Mouse (Mus musculus) hindbrain, embryonic 10.5 days (tissue): ENCODE measurements around the gene Fbxw4. TPM values are rescaled to one million over a fixed set of nuclear protein-coding genes. Genes with fewer than 3 reads are reported as not detected.

Experiments
- DNase-seq: peaks from one replicate; pipeline ENCODE4 v3.0.0-alpha.2; 2017; ENCODE audit warnings: low spot score
- H3K27ac ChIP-seq: fragments of 300-500 bp; sonication (generic); 2 replicates; pipeline ENCODE4 v1.5.1; 2016; ENCODE audit warnings: mild to moderate bottlenecking, moderate library complexity
- H3K27me3 ChIP-seq: fragments of 300-500 bp; sonication (generic); 2 replicates; pipeline ENCODE4 v1.6.1; 2016; ENCODE audit warnings: mild to moderate bottlenecking; ENCODE audit not compliant: poor library complexity, insufficient read depth, severe bottlenecking
- H3K36me3 ChIP-seq: fragments of 300-500 bp; sonication (generic); 2 replicates; pipeline ENCODE4 v1.6.1; 2016; ENCODE audit warnings: mild to moderate bottlenecking, moderate library complexity
- H3K4me1 ChIP-seq: fragments of 300-500 bp; sonication (generic); replicated peaks from 2 replicates; pipeline ENCODE4 v1.6.1; 2016; ENCODE audit warnings: mild to moderate bottlenecking
- H3K4me3 ChIP-seq: fragments of 300-500 bp; sonication (generic); 2 replicates; pipeline ENCODE4 v1.5.1; 2016; ENCODE audit warnings: mild to moderate bottlenecking, moderate library complexity
- H3K9me3 ChIP-seq: fragments of 300-500 bp; sonication (generic); 2 replicates; pipeline ENCODE4 v1.6.1; 2016; ENCODE audit warnings: mild to moderate bottlenecking, moderate library complexity
- WGBS: fragments of 180-500 bp; shearing (Covaris S2); methylation state at CpG from one replicate; pipeline ENCODE4 v1.1.7; 2016; 5-methylcytosine and 5-hydroxymethylcytosine counted together
- polyA plus RNA-seq: library from polyadenylated mRNA; unstranded; fragments of >200 nt; fragmentation: Nextera tagmentation; extraction: Ambion mirVana; gene quantifications from 2 replicates; pipeline ENCODE4 v1.2.1, GENCODE M21; 2016

Gene Fbxw4
- polyA plus RNA-seq, 1 experiment from 2014 or later = 5.5 TPM

GRCm38 (mm10) chr19:45582161-45582560 lies 78.0 kb downstream of the Fbxw4 start:
- Histone ChIP-seq H3K4me3 (no peak overlapping the region), H3K36me3 (peaks cover 39% of the 10 kb centered on the region), H3K4me1 (peaks cover 58% of the 10 kb centered on the region), H3K27ac (peak overlapping the region; percentile 75), H3K27me3 (peaks cover 97% of the 10 kb centered on the region), H3K9me3 (peaks cover 3% of the 10 kb centered on the region; the same call in 1 of the 2 replicates)
- 8% methylated on average over 8 of the region's 8 CpGs for WGBS
- DNase-seq = peak; percentile 40

- Histone ChIP-seq H3K9me3 (peaks cover 3% of the 10 kb centered on the region; the same call in 1 of the 2 replicates), H3K36me3 (peaks cover 48% of the 10 kb centered on the region), H3K4me1 (peaks cover 61% of the 10 kb centered on the region), H3K27ac (peak overlapping the region; percentile 75; the same call in 1 of the 2 replicates), H3K27me3 (peaks cover 97% of the 10 kb centered on the region), H3K4me3 (no peak overlapping the region)
- 71% methylated on average over 3 of the region's 3 CpGs for WGBS
- peak; percentile 60 for DNase-seq
Observed at GRCm38 (mm10) chr19:45581257-45581656, 78.9 kb downstream of the Fbxw4 start.

- H3K27ac ChIP-seq = peak overlapping the region; percentile 29; the same call in 1 of the 2 replicates
Observed at GRCm38 (mm10) chr19:45580235-45580634, 79.9 kb downstream of the Fbxw4 start.

GRCm38 (mm10) chr19:45579416-45579815 lies 80.7 kb downstream of the Fbxw4 start:
- peaks cover 59% of the 10 kb centered on the region for H3K36me3 ChIP-seq
- peaks cover 97% of the 10 kb centered on the region for H3K27me3 ChIP-seq
- DNase-seq = no peak
- H3K9me3 ChIP-seq = peaks cover 3% of the 10 kb centered on the region; the same call in 1 of the 2 replicates
- H3K4me3 ChIP-seq = no peak overlapping the region
- H3K4me1 ChIP-seq = peaks cover 76% of the 10 kb centered on the region
- H3K27ac ChIP-seq = no peak overlapping the region
- 86% methylated on average over 7 of the region's 7 CpGs for WGBS

More at GRCm38 (mm10) chr19:45580235-45580634, 79.9 kb downstream of the Fbxw4 start:
- peak overlapping the region; percentile 18; the same call in 1 of the 2 replicates for H3K4me3 ChIP-seq
- peaks cover 3% of the 10 kb centered on the region; the same call in 1 of the 2 replicates for H3K9me3 ChIP-seq
- 51% methylated on average over 12 of the region's 12 CpGs for WGBS
- no peak for DNase-seq
- H3K27me3 ChIP-seq = peaks cover 97% of the 10 kb centered on the region
- H3K4me1 ChIP-seq = peaks cover 68% of the 10 kb centered on the region
- peaks cover 52% of the 10 kb centered on the region for H3K36me3 ChIP-seq

GRCm38 (mm10) chr19:45578976-45579375 lies 81.1 kb downstream of the Fbxw4 start:
- Histone ChIP-seq H3K27ac (no peak overlapping the region), H3K4me1 (peaks cover 80% of the 10 kb centered on the region), H3K36me3 (peaks cover 60% of the 10 kb centered on the region), H3K27me3 (peaks cover 97% of the 10 kb centered on the region), H3K4me3 (no peak overlapping the region), H3K9me3 (peaks cover 3% of the 10 kb centered on the region; the same call in 1 of the 2 replicates)
- DNase-seq = no peak
- 90% methylated on average over 12 of the region's 12 CpGs for WGBS

GRCm38 (mm10) chr19:45577141-45577750 lies 82.9 kb downstream of the Fbxw4 start:
- Histone ChIP-seq H3K36me3 (peaks cover 71% of the 10 kb centered on the region), H3K4me1 (peaks cover 69% of the 10 kb centered on the region), H3K27me3 (peaks cover 96% of the 10 kb centered on the region), H3K27ac (no peak overlapping the region), H3K4me3 (no peak overlapping the region), H3K9me3 (peaks cover 3% of the 10 kb centered on the region; the same call in 1 of the 2 replicates)
- 83% methylated on average over 14 of the region's 14 CpGs for WGBS
- DNase-seq = no peak

- Histone ChIP-seq H3K9me3 (no peaks in the 10 kb centered on the region), H3K36me3 (peaks cover 71% of the 10 kb centered on the region), H3K27me3 (peaks cover 97% of the 10 kb centered on the region), H3K27ac (peak overlapping the region; percentile 6; the same call in 1 of the 2 replicates), H3K4me1 (peaks cover 56% of the 10 kb centered on the region), H3K4me3 (no peak overlapping the region)
- DNase-seq = peak; percentile 24
- 7% methylated on average over 8 of the region's 8 CpGs for WGBS
Observed at GRCm38 (mm10) chr19:45575632-45576001, 84.5 kb downstream of the Fbxw4 start.

- no peak for DNase-seq
- Histone ChIP-seq H3K36me3 (peaks cover 66% of the 10 kb centered on the region), H3K9me3 (no peaks in the 10 kb centered on the region), H3K27ac (peak overlapping the region; percentile 6; the same call in 1 of the 2 replicates), H3K4me3 (no peak overlapping the region), H3K4me1 (peaks cover 50% of the 10 kb centered on the region), H3K27me3 (peaks cover 96% of the 10 kb centered on the region)
- 55% methylated on average over 19 of the region's 19 CpGs for WGBS
Observed at GRCm38 (mm10) chr19:45574941-45575631, 85.0 kb downstream of the Fbxw4 start.

- no peaks in the 10 kb centered on the region for H3K9me3 ChIP-seq
- H3K27ac ChIP-seq = no peak overlapping the region
- peaks cover 62% of the 10 kb centered on the region for H3K36me3 ChIP-seq
- peaks cover 96% of the 10 kb centered on the region for H3K27me3 ChIP-seq
- DNase-seq = no peak
- no peak overlapping the region for H3K4me3 ChIP-seq
- peaks cover 44% of the 10 kb centered on the region for H3K4me1 ChIP-seq
- 82% methylated on average over 7 of the region's 7 CpGs for WGBS
Observed at GRCm38 (mm10) chr19:45574339-45574898, 85.7 kb downstream of the Fbxw4 start.

GRCm38 (mm10) chr19:45573861-45574267 lies 86.2 kb downstream of the Fbxw4 start:
- WGBS = 18% methylated on average over 6 of the region's 6 CpGs

GRCm38 (mm10) chr19:45573033-45573432 lies 87.1 kb downstream of the Fbxw4 start:
- no peaks in the 10 kb centered on the region for H3K9me3 ChIP-seq
- peaks cover 96% of the 10 kb centered on the region for H3K27me3 ChIP-seq

More at GRCm38 (mm10) chr19:45573861-45574267, 86.2 kb downstream of the Fbxw4 start:
- no peaks in the 10 kb centered on the region for H3K9me3 ChIP-seq
- no peak overlapping the region for H3K4me3 ChIP-seq
- peaks cover 38% of the 10 kb centered on the region for H3K4me1 ChIP-seq
- DNase-seq = peak; percentile 61
- no peak overlapping the region for H3K27ac ChIP-seq
- peaks cover 57% of the 10 kb centered on the region for H3K36me3 ChIP-seq
- peaks cover 96% of the 10 kb centered on the region for H3K27me3 ChIP-seq

GRCm38 (mm10) chr19:45567367-45567766 lies 92.7 kb downstream of the Fbxw4 start:
- Histone ChIP-seq H3K27ac (no peak overlapping the region), H3K27me3 (peaks cover 86% of the 10 kb centered on the region), H3K4me3 (no peak overlapping the region), H3K4me1 (peaks cover 28% of the 10 kb centered on the region), H3K9me3 (no peaks in the 10 kb centered on the region), H3K36me3 (peaks cover 21% of the 10 kb centered on the region)
- WGBS = 29% methylated on average over 14 of the region's 14 CpGs
- DNase-seq = no peak

More at GRCm38 (mm10) chr19:45573033-45573432, 87.1 kb downstream of the Fbxw4 start:
- DNase-seq = no peak
- H3K36me3 ChIP-seq = peaks cover 52% of the 10 kb centered on the region
- WGBS = 83% methylated on average over 6 of the region's 6 CpGs
- no peak overlapping the region for H3K27ac ChIP-seq
- H3K4me1 ChIP-seq = peaks cover 38% of the 10 kb centered on the region
- H3K4me3 ChIP-seq = no peak overlapping the region
